Mouse (Mus musculus): ENCODE measurements around the gene Ntrk2. TPM values are rescaled to one million over a fixed set of nuclear protein-coding genes. Genes with fewer than 3 reads are reported as not detected.

Ntrk2 gene
- polyA plus RNA-seq, 1 experiment = 204 TPM

GRCm38 (mm10) chr13:58997763-58998162, 191.4 kb downstream of the Ntrk2 start:
- Histone ChIP-seq H3K27ac (ENCODE audit: insufficient read depth, low read depth, low read length) (no peak overlapping the region), H3K4me1 (ENCODE audit: control insufficient read depth, insufficient read depth, low read length) (peaks cover 8% of the 10 kb centered on the region), H3K4me3 (ENCODE audit: insufficient read depth, low read depth, low read length) (no peak overlapping the region)
- TF ChIP-seq CTCF (IDR thresholded peaks at IDR 0.05; ENCODE audit: insufficient read depth, low read depth, low read length) (no peak), POLR2A (IDR thresholded peaks at IDR 0.05; ENCODE audit: insufficient read depth, low read depth, low read length) (no peak)
- 94% methylated on average over 2 of the region's 2 CpGs for WGBS

GRCm38 (mm10) chr13:58999373-59000053, 193.1 kb downstream of the Ntrk2 start:
- no peak overlapping the region for H3K27ac ChIP-seq (ENCODE audit: insufficient read depth, low read depth, low read length)
- H3K4me3 ChIP-seq (ENCODE audit: insufficient read depth, low read depth, low read length) = no peak overlapping the region
- 37% methylated on average over 11 of the region's 11 CpGs for WGBS

GRCm38 (mm10) chr13:59002943-59003806, 196.8 kb downstream of the Ntrk2 start:
- H3K4me1 ChIP-seq (ENCODE audit: control insufficient read depth, insufficient read depth, low read length) = peaks cover 8% of the 10 kb centered on the region
- TF ChIP-seq POLR2A (IDR thresholded peaks at IDR 0.05; ENCODE audit: insufficient read depth, low read depth, low read length) = no peak
- TF ChIP-seq CTCF (IDR thresholded peaks at IDR 0.05; ENCODE audit: insufficient read depth, low read depth, low read length) = no peak
- H3K4me3 ChIP-seq (ENCODE audit: insufficient read depth, low read depth, low read length) = no peak overlapping the region
- WGBS = 58% methylated on average over 12 of the region's 12 CpGs
- H3K27ac ChIP-seq (ENCODE audit: insufficient read depth, low read depth, low read length) = no peak overlapping the region

More at GRCm38 (mm10) chr13:58999373-59000053, 193.1 kb downstream of the Ntrk2 start:
- H3K4me1 ChIP-seq (ENCODE audit: control insufficient read depth, insufficient read depth, low read length) = peaks cover 8% of the 10 kb centered on the region
- no peak for TF ChIP-seq POLR2A (IDR thresholded peaks at IDR 0.05; ENCODE audit: insufficient read depth, low read depth, low read length)
- no peak for TF ChIP-seq CTCF (IDR thresholded peaks at IDR 0.05; ENCODE audit: insufficient read depth, low read depth, low read length)

- Histone ChIP-seq H3K27ac (ENCODE audit: insufficient read depth, low read depth, low read length) (no peak overlapping the region), H3K4me1 (ENCODE audit: control insufficient read depth, insufficient read depth, low read length) (peaks cover 5% of the 10 kb centered on the region), H3K4me3 (ENCODE audit: insufficient read depth, low read depth, low read length) (no peak overlapping the region)
- TF ChIP-seq CTCF (IDR thresholded peaks at IDR 0.05; ENCODE audit: insufficient read depth, low read depth, low read length) (no peak), POLR2A (IDR thresholded peaks at IDR 0.05; ENCODE audit: insufficient read depth, low read depth, low read length) (no peak)
- 78% methylated on average over 6 of the region's 6 CpGs for WGBS
Measured at GRCm38 (mm10) chr13:59003807-59004173, 197.4 kb downstream of the Ntrk2 start.

GRCm38 (mm10) chr13:59004579-59004978, 198.2 kb downstream of the Ntrk2 start:
- Histone ChIP-seq H3K27ac (ENCODE audit: insufficient read depth, low read depth, low read length) (no peak overlapping the region), H3K4me3 (ENCODE audit: insufficient read depth, low read depth, low read length) (no peak overlapping the region), H3K4me1 (ENCODE audit: control insufficient read depth, insufficient read depth, low read length) (peaks cover 2% of the 10 kb centered on the region)
- WGBS = 57% methylated on average over 6 of the region's 6 CpGs
- TF ChIP-seq POLR2A (IDR thresholded peaks at IDR 0.05; ENCODE audit: insufficient read depth, low read depth, low read length) (no peak), CTCF (IDR thresholded peaks at IDR 0.05; ENCODE audit: insufficient read depth, low read depth, low read length) (no peak)

- peaks cover 14% of the 10 kb centered on the region for H3K4me1 ChIP-seq (ENCODE audit: control insufficient read depth, insufficient read depth, low read length)
- WGBS = 84% methylated on average over 5 of the region's 5 CpGs
- no peak overlapping the region for H3K27ac ChIP-seq (ENCODE audit: insufficient read depth, low read depth, low read length)
- no peak overlapping the region for H3K4me3 ChIP-seq (ENCODE audit: insufficient read depth, low read depth, low read length)
- TF ChIP-seq POLR2A (IDR thresholded peaks at IDR 0.05; ENCODE audit: insufficient read depth, low read depth, low read length) (no peak), CTCF (IDR thresholded peaks at IDR 0.05; ENCODE audit: insufficient read depth, low read depth, low read length) (no peak)
Measured at GRCm38 (mm10) chr13:59009855-59010254, 203.5 kb downstream of the Ntrk2 start.

- H3K4me3 ChIP-seq (ENCODE audit: insufficient read depth, low read depth, low read length) = peak overlapping the region; percentile 40
- TF ChIP-seq POLR2A (IDR thresholded peaks at IDR 0.05; ENCODE audit: insufficient read depth, low read depth, low read length) (no peak), CTCF (IDR thresholded peaks at IDR 0.05; ENCODE audit: insufficient read depth, low read depth, low read length) (no peak)
- peak overlapping the region; percentile 32 for H3K27ac ChIP-seq (ENCODE audit: insufficient read depth, low read depth, low read length)
- peaks cover 14% of the 10 kb centered on the region for H3K4me1 ChIP-seq (ENCODE audit: control insufficient read depth, insufficient read depth, low read length)
- 21% methylated on average over 16 of the region's 16 CpGs for WGBS
Measured at GRCm38 (mm10) chr13:59010893-59011529, 204.6 kb downstream of the Ntrk2 start.

- WGBS = under 1% methylated on average over 15 of the region's 15 CpGs
- Histone ChIP-seq H3K27ac (ENCODE audit: insufficient read depth, low read depth, low read length) (peak overlapping the region; percentile 32), H3K4me3 (ENCODE audit: insufficient read depth, low read depth, low read length) (peak overlapping the region; percentile 40), H3K4me1 (ENCODE audit: control insufficient read depth, insufficient read depth, low read length) (peaks cover 14% of the 10 kb centered on the region)
- TF ChIP-seq POLR2A (IDR thresholded peaks at IDR 0.05; ENCODE audit: insufficient read depth, low read depth, low read length) = 0 out of 2 replicates have a peak, but pooled peaks have one; percentile 22
- no peak for TF ChIP-seq CTCF (IDR thresholded peaks at IDR 0.05; ENCODE audit: insufficient read depth, low read depth, low read length)
Measured at GRCm38 (mm10) chr13:59011530-59011903, 205.1 kb downstream of the Ntrk2 start.

Measured in olfactory bulb, adult 2 months (tissue).